Comparison of ENCODE assay signal across 16 mouse cellular contexts in genomic region chr2:57909706-57910105, GRCm38 (mm10).
DNase-seq lines count a peak whose midpoint lies in the region; ATAC-seq and TF ChIP-seq lines count a peak whose summit lies in the region.
"Had no signal": no experiment of that assay in that cellular context is flagged by ENCODE, and none has a peak within 500 bp of the region (broad histone marks: within the 10 kb centered on the region; RNA-seq: fewer than 3 reads in every experiment).

No protein-coding gene starts in this region.

- H3K9me3 ChIP-seq in hindbrain, postnatal 0 days (ENCODE audit: low read length) = no peaks in the 10 kb centered on the region
- H3K9me3 ChIP-seq in hindbrain, embryonic 14.5 days (ENCODE audit: control insufficient read depth, low read length) = no peaks in the 10 kb centered on the region
- H3K9me3 ChIP-seq in forebrain, embryonic 16.5 days (ENCODE audit: control insufficient read depth, low read length) = no peaks in the 10 kb centered on the region
- H3K9me3 ChIP-seq: embryonic facial prominence, embryonic 10.5 days; heart, embryonic 12.5 days; limb, embryonic 13.5 days had no signal

- WGBS in hindbrain, postnatal 0 days = 59% methylated on average over 4 of the region's 4 CpGs
- 79% methylated on average over 4 of the region's 4 CpGs for WGBS in hindbrain, embryonic 14.5 days
- 41% methylated on average over 4 of the region's 4 CpGs for WGBS in forebrain, embryonic 16.5 days
- 85% methylated on average over 4 of the region's 4 CpGs for WGBS in thymus, adult 2 months

- no peaks in the 10 kb centered on the region for H3K4me1 ChIP-seq in hindbrain, postnatal 0 days (ENCODE audit: insufficient read depth, low read length)
- H3K4me1 ChIP-seq in hindbrain, embryonic 14.5 days (replicated peaks; ENCODE audit: control insufficient read depth, insufficient read depth, low read length) = no peaks in the 10 kb centered on the region
- H3K4me1 ChIP-seq in forebrain, embryonic 16.5 days (replicated peaks; ENCODE audit: control insufficient read depth, insufficient read depth, low read length) = no peaks in the 10 kb centered on the region
- no peaks in the 10 kb centered on the region for H3K4me1 ChIP-seq in thymus, adult 2 months (replicated peaks; ENCODE audit: control insufficient read depth, insufficient read depth, low read length)
- H3K4me1 ChIP-seq: embryonic facial prominence, embryonic 10.5 days; heart, embryonic 12.5 days; limb, embryonic 13.5 days had no signal

- H3K36me3 ChIP-seq in hindbrain, postnatal 0 days (ENCODE audit: insufficient read depth, low read length) = no peaks in the 10 kb centered on the region
- no peaks in the 10 kb centered on the region for H3K36me3 ChIP-seq in hindbrain, embryonic 14.5 days (replicated peaks; ENCODE audit: control insufficient read depth, insufficient read depth)
- no peaks in the 10 kb centered on the region for H3K36me3 ChIP-seq in forebrain, embryonic 16.5 days (ENCODE audit: control insufficient read depth, insufficient read depth)
- H3K36me3 ChIP-seq in thymus, adult 2 months (ENCODE audit: control insufficient read depth, insufficient read depth, low read length) = no peaks in the 10 kb centered on the region
- H3K36me3 ChIP-seq: embryonic facial prominence, embryonic 10.5 days; heart, embryonic 12.5 days; limb, embryonic 13.5 days had no signal

- no peak for TF ChIP-seq CTCF in hindbrain, postnatal 0 days (IDR thresholded peaks at IDR 0.05; ENCODE audit: low read depth)
- TF ChIP-seq CTCF in thymus, adult 2 months (IDR thresholded peaks at IDR 0.05; ENCODE audit: borderline replicate concordance, control insufficient read depth, extremely low read depth, insufficient read depth, low read length, poor library complexity) = no peak

- no peak overlapping the region for H3K27ac ChIP-seq in hindbrain, postnatal 0 days
- H3K27ac ChIP-seq in hindbrain, embryonic 14.5 days = no peak overlapping the region
- no peak overlapping the region for H3K27ac ChIP-seq in forebrain, embryonic 16.5 days (ENCODE audit: low read length)
- no peak overlapping the region for H3K27ac ChIP-seq in thymus, adult 2 months (ENCODE audit: control insufficient read depth, insufficient read depth, low read length)
- H3K27ac ChIP-seq: embryonic facial prominence, embryonic 10.5 days; limb, embryonic 13.5 days; liver, embryonic 14.5 days had no signal

- H3K27me3 ChIP-seq in hindbrain, postnatal 0 days (ENCODE audit: insufficient read depth, low read length) = no peaks in the 10 kb centered on the region
- no peaks in the 10 kb centered on the region for H3K27me3 ChIP-seq in hindbrain, embryonic 14.5 days (ENCODE audit: control insufficient read depth, insufficient read depth, low read length)
- no peaks in the 10 kb centered on the region for H3K27me3 ChIP-seq in forebrain, embryonic 16.5 days (replicated peaks; ENCODE audit: control insufficient read depth, insufficient read depth, low read length)
- no peaks in the 10 kb centered on the region for H3K27me3 ChIP-seq in thymus, adult 2 months (ENCODE audit: control insufficient read depth, insufficient read depth, low read length)
- H3K27me3 ChIP-seq: heart, embryonic 12.5 days; limb, embryonic 13.5 days had no signal

- ATAC-seq in hindbrain, postnatal 0 days = no peak
- no peak for ATAC-seq in hindbrain, embryonic 14.5 days (ENCODE audit: low FRiP score)
- ATAC-seq in forebrain, embryonic 16.5 days = peak; percentile 45; the same call in 1 of the 2 replicates

- no peak overlapping the region for H3K9ac ChIP-seq in hindbrain, postnatal 0 days (replicated peaks; ENCODE audit: low read length)
- no peak overlapping the region for H3K9ac ChIP-seq in hindbrain, embryonic 14.5 days
- H3K9ac ChIP-seq in forebrain, embryonic 16.5 days (replicated peaks; ENCODE audit: low read depth, low read length) = no peak overlapping the region
- H3K9ac ChIP-seq: heart, embryonic 12.5 days; limb, embryonic 13.5 days; liver, embryonic 14.5 days had no signal

- no peak overlapping the region for H3K4me2 ChIP-seq in hindbrain, postnatal 0 days (ENCODE audit: low read depth, low read length)
- no peak overlapping the region for H3K4me2 ChIP-seq in hindbrain, embryonic 14.5 days (replicated peaks)
- no peak overlapping the region for H3K4me2 ChIP-seq in forebrain, embryonic 16.5 days (ENCODE audit: low read length)
- H3K4me2 ChIP-seq: heart, embryonic 12.5 days; limb, embryonic 13.5 days had no signal

- DNase-seq in hindbrain, postnatal 0 days (ENCODE audit: low spot score) = peak; percentile 39
- DNase-seq in hindbrain, embryonic 14.5 days (ENCODE audit: low spot score) = no peak
- peak; percentile 71 for DNase-seq in cerebellum, adult 9-10 months
- peak; percentile 32 to 78 for DNase-seq in layer of hippocampus, postnatal 14 days (ENCODE audit: low spot score in 2 of 2)
- no peak for DNase-seq in thymus, adult 2 months
- no peak for DNase-seq in lung, postnatal 25 days (ENCODE audit: low spot score)
- DNase-seq: heart, postnatal 4 days; kidney, adult 2 months; kidney, postnatal 36 days; midbrain, embryonic 14.5 days; retina, postnatal 1 day had no signal

- no peak overlapping the region for H3K4me3 ChIP-seq in hindbrain, postnatal 0 days (ENCODE audit: low read length)
- H3K4me3 ChIP-seq in hindbrain, embryonic 14.5 days (replicated peaks; ENCODE audit: low read length) = no peak overlapping the region
- no peak overlapping the region for H3K4me3 ChIP-seq in forebrain, embryonic 16.5 days (replicated peaks; ENCODE audit: low read length)
- H3K4me3 ChIP-seq in thymus, adult 2 months (ENCODE audit: control insufficient read depth, insufficient read depth, low read length) = no peak overlapping the region
- H3K4me3 ChIP-seq: embryonic facial prominence, embryonic 10.5 days; heart, embryonic 12.5 days; limb, embryonic 13.5 days had no signal

- no peak for TF ChIP-seq POLR2A in thymus, adult 2 months (IDR thresholded peaks at IDR 0.05; ENCODE audit: control insufficient read depth, extremely low read depth, insufficient read depth, low read length, poor library complexity)

Comparison
In these comparisons a context has a peak if more than half of its experiments do, and no peak if none do; other contexts are left out.
1. DNase-seq: peak in hindbrain, postnatal 0 days (single experiment), cerebellum, adult 9-10 months (single experiment) and layer of hippocampus, postnatal 14 days (2 of 2); none in hindbrain, embryonic 14.5 days (single experiment), thymus, adult 2 months (single experiment) and lung, postnatal 25 days (single experiment).